Mouse (Mus musculus) G1E (cell line): Measurements from ENCODE around the gene 1110008L16Rik. TPM values are rescaled to one million over a fixed set of nuclear protein-coding genes. Genes with fewer than 3 reads are reported as not detected.

Source experiments
- ATAC-seq: 2 replicates; pipeline ENCODE4 v1.8.0; 2016; ENCODE audit warnings: mild to moderate bottlenecking; ENCODE audit not compliant: insufficient number of reproducible peaks, poor library complexity, low FRiP score, severe bottlenecking; ENCODE audit errors: extremely low read depth
- DNase-seq: peaks from one replicate; pipeline ENCODE4 v3.0.0; 2012; ENCODE audit warnings: low spot score
- H3K27me3 ChIP-seq: 2 replicates; pipeline ENCODE4 v1.6.1; 2012; ENCODE audit warnings: mild to moderate bottlenecking, low read length, inconsistent platforms; ENCODE audit not compliant: insufficient read depth
- H3K36me3 ChIP-seq: replicated peaks from 2 replicates; pipeline ENCODE3; 2012; ENCODE audit warnings: mild to moderate bottlenecking, inconsistent platforms
- H3K4me1 ChIP-seq: 2 replicates; pipeline ENCODE4 v1.6.1; 2012; ENCODE audit warnings: low read depth, low read length, inconsistent platforms, mixed read lengths; ENCODE audit not compliant: insufficient read depth
- H3K4me3 ChIP-seq: 2 replicates; pipeline ENCODE4 v1.5.1; 2012; ENCODE audit warnings: low read depth, mild to moderate bottlenecking, inconsistent platforms, low read length, moderate library complexity, mixed read lengths
- H3K9me3 ChIP-seq: replicated peaks from 2 replicates; pipeline ENCODE4 v1.6.1; 2012; ENCODE audit warnings: inconsistent platforms
- CTCF ChIP-seq: IDR thresholded peaks from 2 replicates; pipeline ENCODE4 v1.5.1; 2012; ENCODE audit warnings: low read depth, low read length, inconsistent platforms, mixed read lengths
- GATA1 ChIP-seq: IDR thresholded peaks from 2 replicates; pipeline ENCODE4 v1.6.1; 2012; ENCODE audit warnings: borderline replicate concordance, low read length, inconsistent platforms, mixed read lengths
- GATA2 ChIP-seq: IDR thresholded peaks from 2 replicates; pipeline ENCODE4 v1.6.1; 2012; ENCODE audit warnings: low read depth, low read length, inconsistent platforms, borderline replicate concordance
- POLR2AphosphoS5 ChIP-seq: IDR thresholded peaks from 2 replicates; pipeline ENCODE4 v1.6.1; 2012; ENCODE audit warnings: low read depth, low read length, inconsistent platforms; ENCODE audit not compliant: insufficient replicate concordance
- TAL1 ChIP-seq: conservative IDR thresholded peaks from 2 replicates; pipeline ENCODE4 v1.6.1; 2012; ENCODE audit warnings: low read depth, low read length, inconsistent platforms, mixed read lengths
- polyA plus RNA-seq: library from polyadenylated mRNA; stranded (reverse); fragments of >175 nt; gene quantifications from 2 replicates; pipeline ENCODE4 v1.2.3, GENCODE M21; 2012
- total RNA-seq, 2 experiments: library from RNA; stranded (forward) in 1 of 2; stranded (reverse) in 1 of 2; fragments of 200-1000 nt in 1 of 2; fragments of >200 nt in 1 of 2; fragmentation: Nextera tagmentation in 1 of 2; gene quantifications; 2 replicates each; pipeline ENCODE4 v1.2.3; 2014 to 2017

Gene 1110008L16Rik
- total and polyA plus RNA-seq, 3 experiments: 4.0 to 50.0 (median 40.4) TPM

GRCm38 (mm10) chr12:55301472-55302300 is 2.3 kb downstream of the 1110008L16Rik start:
- no peak for TF ChIP-seq GATA1
- no peak for TF ChIP-seq TAL1
- no peak; the same call in 1 of the 2 replicates for TF ChIP-seq POLR2AphosphoS5
- TF ChIP-seq GATA2: no peak
- TF ChIP-seq CTCF: no peak
- Histone ChIP-seq H3K4me1 (peaks cover 43% of the 10 kb centered on the region), H3K27me3 (no peaks in the 10 kb centered on the region), H3K9me3 (peaks cover 5% of the 10 kb centered on the region), H3K36me3 (peaks cover 58% of the 10 kb centered on the region), H3K4me3 (peak overlapping the region; percentile 72)
- ATAC-seq (no peak), DNase-seq (peak; percentile 37)

GRCm38 (mm10) chr12:55302485-55303441 is 3.4 kb downstream of the 1110008L16Rik start, which contains the start of gene Ppp2r3c:
Gene Ppp2r3c, minus strand, starts transcription at chr12:55302998.
- Histone ChIP-seq H3K4me3 (peak within 1 kb of the TSS; percentile 72), H3K9me3 (peaks cover 5% of the 10 kb centered on the region), H3K36me3 (peaks cover 57% of the 10 kb centered on the region), H3K4me1 (peaks cover 44% of the 10 kb centered on the region), H3K27me3 (no peaks in the 10 kb centered on the region)
- TF ChIP-seq GATA2 (no peak), GATA1 (no peak), POLR2AphosphoS5 (no peak), CTCF (no peak), TAL1 (no peak)
- DNase-seq (peak; percentile 87), ATAC-seq (peak; percentile 90)

GRCm38 (mm10) chr12:55306371-55306770 is 7.0 kb downstream of the 1110008L16Rik start:
- no peaks in the 10 kb centered on the region for H3K27me3 ChIP-seq
- peaks cover 34% of the 10 kb centered on the region for H3K4me1 ChIP-seq
- H3K4me3 ChIP-seq: no peak overlapping the region
- DNase-seq: no peak
- TF ChIP-seq POLR2AphosphoS5 (no peak), GATA1 (no peak), CTCF (no peak), GATA2 (no peak), TAL1 (no peak)
- H3K36me3 ChIP-seq: peaks cover 57% of the 10 kb centered on the region
- ATAC-seq: no peak
- peaks cover 5% of the 10 kb centered on the region for H3K9me3 ChIP-seq

GRCm38 (mm10) chr12:55307566-55307965 is 8.2 kb downstream of the 1110008L16Rik start:
- Histone ChIP-seq H3K4me3 (no peak overlapping the region), H3K27me3 (no peaks in the 10 kb centered on the region), H3K4me1 (peaks cover 34% of the 10 kb centered on the region), H3K9me3 (peaks cover 5% of the 10 kb centered on the region), H3K36me3 (peaks cover 67% of the 10 kb centered on the region)
- DNase-seq: no peak
- ATAC-seq: no peak
- TF ChIP-seq CTCF (no peak), GATA1 (no peak), POLR2AphosphoS5 (no peak), TAL1 (no peak), GATA2 (no peak)

GRCm38 (mm10) chr12:55308731-55309130 is 9.4 kb downstream of the 1110008L16Rik start:
- H3K27me3 ChIP-seq: no peaks in the 10 kb centered on the region
- peaks cover 5% of the 10 kb centered on the region for H3K9me3 ChIP-seq
- DNase-seq (no peak), ATAC-seq (no peak)
- no peak overlapping the region for H3K4me3 ChIP-seq
- peaks cover 30% of the 10 kb centered on the region for H3K4me1 ChIP-seq
- TF ChIP-seq GATA2 (no peak), GATA1 (no peak), CTCF (no peak), POLR2AphosphoS5 (no peak), TAL1 (no peak)
- H3K36me3 ChIP-seq: peaks cover 75% of the 10 kb centered on the region

- ATAC-seq: no peak
- Histone ChIP-seq H3K4me1 (peaks cover 25% of the 10 kb centered on the region), H3K9me3 (peaks cover 5% of the 10 kb centered on the region), H3K36me3 (peaks cover 79% of the 10 kb centered on the region), H3K27me3 (no peaks in the 10 kb centered on the region), H3K4me3 (no peak overlapping the region; the same call in 1 of the 2 replicates)
- TF ChIP-seq POLR2AphosphoS5 (no peak), CTCF (no peak), GATA2 (no peak), GATA1 (no peak), TAL1 (no peak)
- no peak for DNase-seq
These were observed 10.1 kb downstream of the 1110008L16Rik start for GRCm38 (mm10) chr12:55309501-55309900.
